Mouse (Mus musculus) lung, adult 2 months (tissue): ENCODE measurements around the gene Tor1a.

Experiments used
- CTCF ChIP-seq: fragments of 200-500 bp; IDR thresholded peaks from 2 replicates; pipeline ENCODE4 v1.5.1; 2011; ENCODE audit warnings: mild to moderate bottlenecking, low read length, control low read depth; ENCODE audit not compliant: insufficient read depth
- POLR2A ChIP-seq: fragments of 200-500 bp; IDR thresholded peaks from 2 replicates; pipeline ENCODE4 v1.6.1; 2011; ENCODE audit warnings: low read depth, mild to moderate bottlenecking, control low read depth, low read length, borderline replicate concordance; ENCODE audit errors: extremely low read depth

DNA sequence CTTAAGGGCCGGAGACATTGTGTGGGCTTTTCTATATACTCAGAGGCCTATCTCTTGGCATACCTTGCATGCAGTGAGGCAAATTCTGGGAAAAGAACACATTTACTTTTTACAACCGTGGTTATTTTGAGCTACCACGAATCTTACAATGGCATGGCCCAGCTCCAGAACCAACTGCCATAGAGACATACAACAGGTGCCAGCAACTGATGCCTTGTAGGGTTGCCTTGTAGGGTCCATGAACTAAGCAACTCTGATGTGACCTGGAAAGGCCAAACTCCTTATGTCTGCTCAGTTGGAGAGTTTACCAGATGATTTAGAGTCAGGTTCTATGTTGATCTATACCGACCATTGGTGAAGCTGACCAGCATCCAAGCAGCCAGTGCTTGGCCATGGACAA, 27.1 kb upstream of the Tor1a start:
- no peak for TF ChIP-seq CTCF
- TF ChIP-seq POLR2A = no peak
